Mouse (Mus musculus) E14TG2a.4 (cell line): ENCODE results near the gene Gm44965.
"Not testable (repeated sequence)": the region's sequence is repeated elsewhere in the genome, so short reads cannot be mapped to it uniquely, and the experiment has no call there.

ENCODE experiments used
- CTCF ChIP-seq: conservative IDR thresholded peaks from 2 replicates; pipeline ENCODE4 v1.5.1; 2014; ENCODE audit warnings: low read length
- POU5F1 ChIP-seq: IDR thresholded peaks from 2 replicates; pipeline ENCODE4 v1.6.1; 2014; ENCODE audit warnings: low read length, borderline replicate concordance

GRCm38 (mm10) chr6:48622186-48622843 lies 28.6 kb downstream of the Gm44965 start:
- TF ChIP-seq CTCF, POU5F1: not testable (repeated sequence)
